Mouse (Mus musculus) midbrain, embryonic 15.5 days (tissue): Measurements from ENCODE around the gene Sfn. TPM values are rescaled to one million over a fixed set of nuclear protein-coding genes. Genes with fewer than 3 reads are reported as not detected.

Experiments
- ATAC-seq: fragments of 200-750 bp; cut with Nextera tagmentation; replicated peaks from 2 replicates; pipeline ENCODE4 v1.8.0; 2017; ENCODE audit warnings: moderate TSS enrichment
- H3K27ac ChIP-seq: fragments of 300-500 bp; sonication (generic); 2 replicates; pipeline ENCODE4 v1.5.1; 2015; ENCODE audit warnings: mild to moderate bottlenecking, inconsistent platforms
- H3K27me3 ChIP-seq: fragments of 300-500 bp; sonication (generic); replicated peaks from 2 replicates; pipeline ENCODE4 v1.6.1; 2015; ENCODE audit warnings: inconsistent platforms
- H3K36me3 ChIP-seq: fragments of 300-500 bp; sonication (generic); replicated peaks from 2 replicates; pipeline ENCODE4 v1.6.1; 2015; ENCODE audit warnings: inconsistent platforms
- H3K4me1 ChIP-seq: fragments of 300-500 bp; sonication (generic); 2 replicates; pipeline ENCODE4 v1.6.1; 2015; ENCODE audit warnings: inconsistent platforms
- H3K4me2 ChIP-seq: fragments of 300-500 bp; sonication (generic); 2 replicates; pipeline ENCODE4 v1.6.1; 2015; ENCODE audit warnings: inconsistent platforms, mild to moderate bottlenecking, moderate library complexity
- H3K4me3 ChIP-seq: fragments of 300-500 bp; sonication (generic); 2 replicates; pipeline ENCODE4 v1.5.1; 2015; ENCODE audit warnings: mild to moderate bottlenecking, inconsistent platforms
- H3K9ac ChIP-seq: fragments of 300-500 bp; sonication (generic); 2 replicates; pipeline ENCODE4 v1.6.1; 2015; ENCODE audit warnings: mild to moderate bottlenecking, inconsistent platforms
- H3K9me3 ChIP-seq: fragments of 300-500 bp; sonication (generic); 2 replicates; pipeline ENCODE4 v1.6.1; 2016; ENCODE audit warnings: inconsistent platforms
- WGBS: fragments of 180-500 bp; shearing (Covaris S2); methylation state at CpG from one replicate; pipeline ENCODE4 v1.1.7; 2015; ENCODE audit warnings: mixed read lengths; 5-methylcytosine and 5-hydroxymethylcytosine counted together
- polyA plus RNA-seq: library from polyadenylated mRNA; unstranded; fragments of >200 nt; fragmentation: Nextera tagmentation; extraction: Ambion mirVana; gene quantifications from 2 replicates; pipeline ENCODE4 v1.2.1, GENCODE M21; 2015

Sfn gene
- polyA plus RNA-seq, 1 experiment from 2014 or later = 3.4 TPM

DNA sequence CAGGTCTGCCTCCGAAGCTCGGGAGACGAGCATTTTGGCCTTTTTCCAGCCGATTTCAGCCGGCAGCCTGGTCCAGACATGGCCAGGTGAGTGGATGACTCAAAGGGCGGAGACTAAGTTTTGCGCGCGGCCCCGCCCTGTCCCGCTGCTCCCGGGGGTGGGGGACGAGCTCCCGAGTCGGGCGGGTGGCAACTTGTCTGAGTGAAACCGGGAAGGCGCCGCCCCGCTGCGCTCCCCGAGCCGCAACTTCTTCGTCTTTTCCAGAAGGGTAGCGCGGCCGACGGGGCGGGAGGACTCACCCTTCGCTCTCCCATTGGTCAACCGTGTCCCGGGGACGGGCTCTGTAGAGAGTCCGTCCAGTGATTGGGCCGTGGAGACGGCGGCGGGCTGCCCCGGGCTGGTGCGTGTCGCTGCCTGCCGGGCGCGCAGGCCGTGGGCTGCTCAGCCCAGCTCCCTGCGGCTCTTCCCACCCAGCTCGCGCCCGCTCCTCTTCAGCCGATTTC, 2.3 kb downstream of the Sfn start:
- H3K27ac ChIP-seq = no peak overlapping the region
- peak overlapping the region; percentile 40 for H3K4me3 ChIP-seq
- peaks cover 48% of the 10 kb centered on the region for H3K27me3 ChIP-seq
- H3K4me1 ChIP-seq = peaks cover 12% of the 10 kb centered on the region
- ATAC-seq = peak; percentile 89
- H3K4me2 ChIP-seq = peak overlapping the region; percentile 69
- 0% methylated on average over 49 of the region's 50 CpGs for WGBS
- H3K9me3 ChIP-seq = no peaks in the 10 kb centered on the region
- H3K9ac ChIP-seq = peak overlapping the region; percentile 18
- H3K36me3 ChIP-seq = peaks cover 7% of the 10 kb centered on the region; the same call in 1 of the 2 replicates

GRCm38 (mm10) chr4:133599116-133599515, 2.9 kb downstream of the Sfn start:
- Histone ChIP-seq H3K4me2 (peak overlapping the region; percentile 69), H3K27ac (no peak overlapping the region), H3K9ac (no peak overlapping the region), H3K27me3 (peaks cover 48% of the 10 kb centered on the region), H3K4me3 (peak overlapping the region; percentile 40), H3K36me3 (peaks cover 4% of the 10 kb centered on the region; the same call in 1 of the 2 replicates), H3K9me3 (no peaks in the 10 kb centered on the region), H3K4me1 (peaks cover 12% of the 10 kb centered on the region)
- ATAC-seq = no peak
- 30% methylated on average over 7 of the region's 7 CpGs for WGBS

DNA sequence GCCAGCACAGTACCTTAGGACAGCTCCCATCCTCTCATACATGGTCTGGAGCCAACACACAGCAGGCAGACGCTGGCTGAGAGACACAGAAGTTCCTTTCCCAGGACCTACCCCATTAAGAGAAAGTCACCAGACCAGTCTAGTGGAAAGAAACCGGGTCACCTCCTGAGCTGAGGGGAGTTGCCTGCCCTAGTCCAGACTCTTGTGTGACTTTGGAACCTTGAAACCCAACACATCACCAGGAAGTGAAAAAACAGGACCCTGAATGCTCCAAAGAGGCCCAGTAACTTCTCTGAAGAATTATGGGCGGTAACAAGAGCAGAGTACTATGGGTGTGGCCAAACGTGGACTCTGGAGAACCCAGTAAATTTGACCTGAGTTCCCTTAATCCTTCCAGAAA, 3.4 kb downstream of the Sfn start:
- Histone ChIP-seq H3K9ac (no peak overlapping the region), H3K36me3 (no peaks in the 10 kb centered on the region), H3K4me2 (no peak overlapping the region), H3K9me3 (no peaks in the 10 kb centered on the region), H3K27ac (no peak overlapping the region), H3K27me3 (peaks cover 48% of the 10 kb centered on the region), H3K4me1 (peaks cover 12% of the 10 kb centered on the region), H3K4me3 (no peak overlapping the region)
- WGBS = 51% methylated on average over 4 of the region's 4 CpGs
- ATAC-seq = no peak

DNA sequence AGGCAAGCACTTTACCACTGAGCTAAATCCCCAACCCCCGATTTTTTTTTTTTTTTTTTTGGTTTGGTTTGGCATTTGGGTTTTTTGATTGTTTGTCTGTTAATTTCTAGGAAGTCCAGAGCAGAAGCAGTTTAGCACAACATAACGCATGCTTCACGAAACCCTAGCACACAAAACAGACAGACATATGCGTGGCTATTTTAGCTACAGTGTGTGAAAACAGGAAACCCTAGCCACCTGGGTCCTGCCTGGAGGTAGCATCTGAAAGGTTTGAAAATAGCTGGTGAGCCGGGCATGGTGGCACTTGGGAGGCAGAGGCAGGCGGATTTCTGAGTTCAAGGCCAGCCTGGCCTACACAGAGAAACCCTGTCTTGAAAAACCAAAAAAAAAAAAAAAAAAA, 5.9 kb downstream of the Sfn start:
- Histone ChIP-seq H3K27ac (no peak overlapping the region), H3K4me1 (peaks cover 12% of the 10 kb centered on the region), H3K9ac (no peak overlapping the region), H3K36me3 (peaks cover 2% of the 10 kb centered on the region; the same call in 1 of the 2 replicates), H3K27me3 (peaks cover 30% of the 10 kb centered on the region), H3K4me2 (no peak overlapping the region), H3K4me3 (no peak overlapping the region), H3K9me3 (no peaks in the 10 kb centered on the region)
- no peak for ATAC-seq
- WGBS = 82% methylated on average over 6 of the region's 6 CpGs

DNA sequence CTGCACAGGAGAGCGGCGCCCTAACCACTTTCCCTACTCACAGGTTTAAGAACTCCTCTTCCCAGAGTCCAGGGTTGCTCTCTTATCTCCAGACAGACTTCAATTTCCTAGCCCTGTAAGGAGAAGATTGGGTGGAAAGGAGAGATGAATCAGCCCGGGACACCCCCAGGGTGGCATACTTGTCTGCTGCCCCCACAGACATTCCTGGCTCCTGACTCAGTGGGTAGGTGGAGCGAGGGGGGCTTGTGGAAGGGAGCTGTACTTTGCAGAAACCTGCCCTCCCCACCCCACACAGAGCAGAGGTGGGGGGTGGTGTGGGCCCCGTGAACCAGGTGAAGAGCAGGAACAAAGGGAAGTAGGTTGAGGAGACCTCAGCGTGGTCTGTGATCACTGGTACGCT, 6.4 kb downstream of the Sfn start:
- Histone ChIP-seq H3K4me2 (no peak overlapping the region), H3K27ac (no peak overlapping the region), H3K4me1 (peaks cover 12% of the 10 kb centered on the region), H3K9me3 (no peaks in the 10 kb centered on the region), H3K9ac (no peak overlapping the region), H3K36me3 (peaks cover 7% of the 10 kb centered on the region; the same call in 1 of the 2 replicates), H3K4me3 (no peak overlapping the region), H3K27me3 (peaks cover 29% of the 10 kb centered on the region)
- ATAC-seq = no peak
- 77% methylated on average over 7 of the region's 7 CpGs for WGBS

DNA sequence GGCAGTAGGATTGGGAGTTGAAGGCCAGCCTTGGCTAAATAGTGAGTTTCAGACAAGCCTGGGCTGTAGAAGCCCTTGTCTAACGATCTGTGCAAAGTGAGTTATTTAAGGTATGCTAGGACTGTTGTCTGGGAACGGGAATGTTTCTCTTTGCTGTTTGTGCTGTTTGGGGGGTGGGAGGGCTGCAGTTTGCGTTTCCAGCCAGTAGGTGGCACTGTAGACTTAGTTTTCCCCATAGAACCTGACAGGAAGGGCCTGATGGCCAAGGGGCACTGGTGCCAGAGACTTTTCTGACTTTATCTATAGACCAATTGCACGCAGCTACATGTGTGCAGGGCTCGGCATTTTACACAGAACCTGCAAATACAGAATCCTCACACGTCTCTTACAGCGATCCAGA, 9.4 kb downstream of the Sfn start:
- WGBS = 31% methylated on average over 7 of the region's 7 CpGs
- H3K27ac ChIP-seq = no peak overlapping the region
- no peaks in the 10 kb centered on the region for H3K27me3 ChIP-seq
- H3K9me3 ChIP-seq = no peaks in the 10 kb centered on the region
- no peak overlapping the region for H3K4me2 ChIP-seq
- no peak overlapping the region for H3K4me3 ChIP-seq
- H3K36me3 ChIP-seq = peaks cover 15% of the 10 kb centered on the region
- H3K4me1 ChIP-seq = no peaks in the 10 kb centered on the region
- no peak overlapping the region for H3K9ac ChIP-seq
- no peak for ATAC-seq

GRCm38 (mm10) chr4:133584059-133584951, 17.7 kb downstream of the Sfn start, which contains the start of gene Gpn2:
Gpn2 (plus strand) TSS chr4:133584362.
- Histone ChIP-seq H3K9me3 (no peaks in the 10 kb centered on the region), H3K4me3 (peak within 1 kb of the TSS; percentile 94), H3K27ac (peak within 1 kb of the TSS; percentile 82), H3K4me1 (peaks cover 24% of the 10 kb centered on the region), H3K4me2 (peak within 1 kb of the TSS; percentile 100), H3K27me3 (no peaks in the 10 kb centered on the region), H3K36me3 (peaks cover 29% of the 10 kb centered on the region), H3K9ac (peak within 1 kb of the TSS; percentile 68)
- WGBS = 2% methylated on average over 65 of the region's 65 CpGs
- ATAC-seq = peak; percentile 93

DNA sequence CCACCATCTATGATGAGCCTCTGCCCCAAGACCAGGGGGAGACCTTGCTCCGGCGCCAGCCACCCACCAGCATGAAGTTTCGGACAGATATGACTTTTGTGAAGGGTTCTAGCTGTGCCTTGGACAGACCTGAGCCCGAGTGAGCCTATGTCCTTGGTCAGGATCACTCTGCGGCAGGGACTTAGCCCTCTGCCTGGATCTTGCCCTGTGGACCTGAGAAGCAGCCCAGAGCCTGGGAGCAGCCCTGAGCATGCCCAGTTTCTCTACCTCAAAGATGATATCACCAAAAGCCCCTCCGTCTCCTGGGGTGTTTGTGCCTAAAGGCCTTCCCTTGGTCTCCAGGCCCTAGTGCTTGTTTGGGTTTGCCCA, 18.3 kb downstream of the Sfn start:
- no peak; the same call in 1 of the 2 replicates for ATAC-seq
- 61% methylated on average over 6 of the region's 6 CpGs for WGBS

DNA sequence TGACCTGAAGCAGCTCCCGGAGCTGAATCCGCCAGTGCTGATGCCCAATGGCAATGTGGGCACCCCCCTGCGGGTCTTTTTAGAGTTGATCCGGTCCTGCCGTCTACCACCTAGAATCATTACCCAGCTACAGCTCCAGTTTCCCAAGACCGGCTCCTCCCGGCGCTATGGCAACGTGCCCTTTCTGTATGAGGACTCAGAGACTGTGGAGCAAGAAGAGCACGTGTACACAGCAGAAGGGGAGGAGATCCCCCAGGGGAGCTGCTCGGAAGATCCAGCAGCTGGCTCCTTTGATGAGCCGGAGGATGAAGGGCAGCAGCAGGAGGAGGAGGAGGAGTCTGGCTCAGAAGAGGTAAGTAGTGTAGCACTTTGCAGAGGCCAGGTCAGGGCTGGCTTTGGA, 24.0 kb downstream of the Sfn start:
- H3K27ac ChIP-seq = no peak overlapping the region
- H3K4me1 ChIP-seq = peaks cover 8% of the 10 kb centered on the region
- no peaks in the 10 kb centered on the region for H3K9me3 ChIP-seq
- ATAC-seq = no peak
- 67% methylated on average over 12 of the region's 12 CpGs for WGBS
- H3K27me3 ChIP-seq = no peaks in the 10 kb centered on the region
- no peak overlapping the region for H3K4me2 ChIP-seq
- H3K9ac ChIP-seq = 0 out of 2 replicates have a peak overlapping the region, but pooled peaks have one; percentile 4
- no peak overlapping the region for H3K4me3 ChIP-seq
- H3K36me3 ChIP-seq = peaks cover 30% of the 10 kb centered on the region

More for the DNA sequence above, 18.3 kb downstream of the Sfn start:
- Histone ChIP-seq H3K27me3 (no peaks in the 10 kb centered on the region), H3K9me3 (no peaks in the 10 kb centered on the region), H3K27ac (peak overlapping the region; percentile 82), H3K9ac (peak overlapping the region; percentile 68), H3K4me2 (peak overlapping the region; percentile 100), H3K36me3 (peaks cover 33% of the 10 kb centered on the region), H3K4me1 (peaks cover 24% of the 10 kb centered on the region), H3K4me3 (peak overlapping the region; percentile 94)

GRCm38 (mm10) chr4:133574843-133575202, 27.1 kb downstream of the Sfn start:
- ATAC-seq = peak; percentile 69

DNA sequence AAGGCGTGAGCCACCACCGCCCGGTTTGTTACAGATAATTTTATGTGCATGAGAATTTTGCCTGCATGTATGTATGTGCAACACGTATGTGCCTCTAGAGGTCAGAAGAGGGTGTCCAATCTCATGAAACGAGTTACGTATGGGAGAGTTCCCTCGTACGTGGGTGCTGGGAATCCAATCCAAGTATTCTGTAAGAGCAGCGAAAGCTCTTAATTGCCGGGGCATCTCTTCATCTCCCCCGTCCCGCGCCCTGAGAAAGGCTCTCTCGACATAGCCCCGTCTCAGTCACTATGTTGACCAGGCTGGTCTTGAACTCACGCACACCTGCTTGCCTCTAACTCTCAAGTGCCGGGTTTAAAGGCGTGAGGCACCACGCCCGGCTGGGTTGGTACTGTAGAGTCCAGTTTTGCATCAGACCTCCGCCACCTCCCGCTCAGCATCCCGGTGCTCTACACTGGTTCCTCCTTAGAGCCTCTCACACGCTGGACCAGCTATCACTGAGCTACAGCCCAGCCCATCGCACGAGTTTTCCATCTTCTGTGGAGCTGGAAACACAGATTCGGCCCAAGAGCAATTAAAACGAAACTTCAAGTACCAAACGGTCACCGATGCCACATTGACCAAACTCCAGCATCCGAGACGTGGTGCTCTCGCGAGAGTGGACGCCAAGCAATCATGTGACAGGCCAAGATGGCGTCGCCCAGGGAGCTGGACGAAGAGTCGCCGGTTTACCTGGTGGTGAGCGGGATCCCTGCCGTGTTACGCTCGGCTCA, 27.7 kb downstream of the Sfn start, which contains the start of gene Gpatch3:
Gene Gpatch3 (plus strand): TSS at position 676 of the 773 bp plus-strand sequence.
- Histone ChIP-seq H3K27me3 (no peaks in the 10 kb centered on the region), H3K9ac (peak within 1 kb of the TSS; percentile 92), H3K4me3 (peak within 1 kb of the TSS; percentile 99), H3K4me1 (peaks cover 8% of the 10 kb centered on the region), H3K4me2 (peak within 1 kb of the TSS; percentile 90), H3K9me3 (no peaks in the 10 kb centered on the region), H3K27ac (peak within 1 kb of the TSS; percentile 86), H3K36me3 (peaks cover 4% of the 10 kb centered on the region; the same call in 1 of the 2 replicates)
- 5% methylated on average over 44 of the region's 44 CpGs for WGBS
- peak; percentile 96 for ATAC-seq

More at GRCm38 (mm10) chr4:133574843-133575202, 27.1 kb downstream of the Sfn start:
- Histone ChIP-seq H3K36me3 (peaks cover 10% of the 10 kb centered on the region; the same call in 1 of the 2 replicates), H3K9ac (peak overlapping the region; percentile 92), H3K27me3 (no peaks in the 10 kb centered on the region), H3K9me3 (no peaks in the 10 kb centered on the region), H3K27ac (peak overlapping the region; percentile 86), H3K4me2 (peak overlapping the region; percentile 90), H3K4me1 (peaks cover 8% of the 10 kb centered on the region), H3K4me3 (peak overlapping the region; percentile 99)
- WGBS = under 1% methylated on average over 41 of the region's 41 CpGs

- no peak overlapping the region for H3K4me3 ChIP-seq
- H3K27me3 ChIP-seq = no peaks in the 10 kb centered on the region
- no peak overlapping the region for H3K4me2 ChIP-seq
- H3K4me1 ChIP-seq = peaks cover 1% of the 10 kb centered on the region
- no peak for ATAC-seq
- no peak overlapping the region for H3K9ac ChIP-seq
- no peaks in the 10 kb centered on the region for H3K9me3 ChIP-seq
- H3K36me3 ChIP-seq = no peaks in the 10 kb centered on the region
- H3K27ac ChIP-seq = no peak overlapping the region
- 73% methylated on average over 10 of the region's 10 CpGs for WGBS
Observed at GRCm38 (mm10) chr4:133570066-133570466, 31.9 kb downstream of the Sfn start.
